Mouse (Mus musculus): ENCODE data around the gene Slc27a2. TPM values are rescaled to one million over a fixed set of nuclear protein-coding genes. Genes with fewer than 3 reads are reported as not detected.
"Not testable (repeated sequence)": the region's sequence is repeated elsewhere in the genome, so short reads cannot be mapped to it uniquely, and the experiment has no call there.

Slc27a2 gene
- polyA plus RNA-seq, 1 experiment from 2014 or later: 63.7 TPM

DNA sequence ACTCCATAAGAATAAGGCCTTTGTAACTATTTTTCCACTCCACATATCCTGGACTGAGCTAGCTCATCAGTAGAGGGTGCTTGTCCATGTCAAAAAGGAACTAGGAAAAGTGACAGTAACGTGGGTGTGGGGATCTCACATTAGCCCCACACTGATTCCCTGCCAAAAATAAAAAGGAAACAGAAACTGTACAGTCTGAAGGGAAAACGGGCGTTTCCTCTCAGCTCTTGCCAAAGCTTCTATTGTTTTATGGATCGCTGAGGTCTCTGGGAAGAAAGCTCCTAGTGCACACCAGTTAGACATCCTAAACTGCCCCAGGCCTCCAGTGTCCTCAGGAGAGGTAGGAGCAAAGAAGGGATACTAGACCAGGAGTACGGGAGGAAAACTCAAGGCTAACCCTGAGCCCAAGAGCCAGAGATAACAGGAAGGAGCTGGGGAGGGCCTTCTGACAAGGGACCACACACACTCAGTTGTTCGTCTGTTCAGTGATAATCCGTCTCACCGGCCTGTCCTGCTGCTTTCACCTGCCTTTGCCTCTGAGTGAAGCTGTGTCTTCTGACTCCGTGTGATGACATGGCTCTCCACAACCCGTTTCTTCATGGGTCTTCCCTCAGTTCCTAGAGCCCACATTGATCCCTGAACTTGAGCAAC, 55.5 kb downstream of the Slc27a2 start:
- WGBS (ENCODE audit: insufficient replicate concordance): 31% methylated on average over 10 of the region's 10 CpGs

GRCm38 (mm10) chr2:126609600-126609999, 57.4 kb downstream of the Slc27a2 start:
- peaks cover 14% of the 10 kb centered on the region for H3K4me1 ChIP-seq (replicated peaks)
- not testable (repeated sequence) for DNase-seq; H3K4me2 ChIP-seq; H3K36me3 ChIP-seq; H3K27me3 ChIP-seq; H3K4me3 ChIP-seq (replicated peaks); H3K9ac ChIP-seq; H3K9me3 ChIP-seq (replicated peaks); ATAC-seq (ENCODE audit: low read depth); H3K27ac ChIP-seq
- WGBS (ENCODE audit: insufficient replicate concordance): 21% methylated on average over 12 of the region's 12 CpGs

More for the DNA sequence above, 55.5 kb downstream of the Slc27a2 start:
- Histone ChIP-seq H3K9ac (no peak overlapping the region), H3K27ac (no peak overlapping the region), H3K4me3 (replicated peaks) (no peak overlapping the region), H3K36me3 (no peaks in the 10 kb centered on the region), H3K27me3 (0 out of 2 replicates have a peak, but pooled peaks cover 2% of the 10 kb centered on the region), H3K4me2 (no peak overlapping the region), H3K4me1 (replicated peaks) (peaks cover 14% of the 10 kb centered on the region), H3K9me3 (replicated peaks) (no peaks in the 10 kb centered on the region)
- no peak for ATAC-seq (ENCODE audit: low read depth)
- DNase-seq: no peak

DNA sequence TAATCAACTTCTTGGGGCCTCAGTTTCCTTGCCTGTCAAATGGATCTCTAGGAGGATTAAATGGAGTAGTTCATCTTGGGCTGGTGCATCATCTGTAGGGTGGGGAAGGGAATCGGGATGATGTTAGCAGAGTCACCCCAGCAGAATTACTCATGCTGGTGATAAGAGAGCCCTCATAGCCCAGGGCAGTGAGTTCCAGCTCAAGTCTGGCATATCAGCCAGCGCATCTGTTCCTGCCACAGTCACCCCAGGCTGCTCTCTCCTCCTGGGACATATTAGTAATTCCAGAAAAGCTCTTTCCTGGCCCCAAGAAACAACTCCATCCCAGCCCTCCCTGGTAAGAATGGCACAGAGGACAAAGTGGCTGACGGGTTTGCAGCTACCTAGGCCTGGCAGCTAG, 63.1 kb downstream of the Slc27a2 start:
- H3K4me3 ChIP-seq (replicated peaks): no peak overlapping the region
- 69% methylated on average over 3 of the region's 3 CpGs for WGBS (ENCODE audit: insufficient replicate concordance)
- no peak overlapping the region for H3K4me2 ChIP-seq
- H3K27ac ChIP-seq: no peak overlapping the region
- ATAC-seq (ENCODE audit: low read depth): no peak
- no peaks in the 10 kb centered on the region for H3K27me3 ChIP-seq
- peaks cover 15% of the 10 kb centered on the region for H3K4me1 ChIP-seq (replicated peaks)
- no peaks in the 10 kb centered on the region for H3K36me3 ChIP-seq
- H3K9ac ChIP-seq: no peak overlapping the region
- no peak for DNase-seq
- no peaks in the 10 kb centered on the region for H3K9me3 ChIP-seq (replicated peaks)

DNA sequence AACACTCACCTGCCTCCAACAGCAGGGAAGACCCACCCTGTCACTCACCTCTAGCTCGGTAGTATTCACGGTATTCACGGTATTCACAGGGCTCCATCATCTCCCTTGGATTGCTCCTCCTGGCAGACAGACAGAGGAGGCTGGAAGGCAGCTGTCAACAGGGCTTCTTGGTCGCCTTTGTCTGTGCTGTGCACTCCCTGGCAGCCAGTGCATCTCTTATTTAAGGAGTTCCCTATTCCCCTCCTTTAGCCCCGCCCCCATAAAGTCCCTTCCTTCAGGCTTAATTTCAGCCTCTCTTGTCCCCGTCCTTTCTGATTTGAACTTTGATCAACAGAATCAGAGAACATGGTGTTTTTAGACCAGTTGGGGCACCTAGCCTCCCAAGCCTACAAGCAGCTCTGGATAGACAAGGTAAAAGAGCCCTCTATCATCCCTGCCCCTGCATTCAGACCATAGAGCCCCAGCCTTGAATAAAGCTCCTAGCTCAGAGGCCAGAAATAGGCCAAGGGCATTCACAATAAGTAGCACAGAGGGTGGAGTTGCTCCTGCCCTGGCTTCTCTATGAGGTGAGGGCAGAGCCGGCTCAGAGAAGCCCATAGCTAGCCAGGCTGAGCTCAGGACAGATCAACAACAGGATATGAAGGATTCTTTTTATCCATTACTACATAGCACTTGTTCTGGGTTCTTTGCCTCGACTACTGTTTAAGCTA, 66.4 kb downstream of the Slc27a2 start:
- H3K9me3 ChIP-seq (replicated peaks): no peaks in the 10 kb centered on the region
- H3K27ac ChIP-seq: peak overlapping the region; percentile 11; the same call in 1 of the 2 replicates
- H3K4me2 ChIP-seq: peak overlapping the region; percentile 33
- 14% methylated on average over 8 of the region's 8 CpGs for WGBS (ENCODE audit: insufficient replicate concordance)
- H3K27me3 ChIP-seq: no peaks in the 10 kb centered on the region
- ATAC-seq (ENCODE audit: low read depth) (no peak), DNase-seq (no peak)
- H3K9ac ChIP-seq: no peak overlapping the region
- H3K36me3 ChIP-seq: no peaks in the 10 kb centered on the region
- peaks cover 15% of the 10 kb centered on the region for H3K4me1 ChIP-seq (replicated peaks)
- H3K4me3 ChIP-seq (replicated peaks): no peak overlapping the region

- Histone ChIP-seq H3K9ac (no peak within 1 kb of the TSS), H3K27me3 (no peaks in the 10 kb centered on the region), H3K9me3 (replicated peaks) (no peaks in the 10 kb centered on the region), H3K4me2 (peak within 1 kb of the TSS; percentile 33), H3K4me3 (replicated peaks) (no peak within 1 kb of the TSS), H3K4me1 (replicated peaks) (peaks cover 15% of the 10 kb centered on the region), H3K36me3 (no peaks in the 10 kb centered on the region), H3K27ac (peak within 1 kb of the TSS; percentile 11; the same call in 1 of the 2 replicates)
- DNase-seq (no peak), ATAC-seq (ENCODE audit: low read depth) (peak; percentile 31; the same call in 1 of the 2 replicates)
- 27% methylated on average over 14 of the region's 14 CpGs for WGBS (ENCODE audit: insufficient replicate concordance)
Observed at GRCm38 (mm10) chr2:126619249-126619704, 67.1 kb downstream of the Slc27a2 start, which contains the start of gene Hdc. Gene Hdc, minus strand, starts transcription at chr2:126619299.

- WGBS (ENCODE audit: insufficient replicate concordance): 49% methylated on average over 2 of the region's 2 CpGs
- no peak overlapping the region for H3K27ac ChIP-seq
- no peaks in the 10 kb centered on the region for H3K27me3 ChIP-seq
- H3K36me3 ChIP-seq: no peaks in the 10 kb centered on the region
- peaks cover 15% of the 10 kb centered on the region for H3K4me1 ChIP-seq (replicated peaks)
- H3K9me3 ChIP-seq (replicated peaks): no peaks in the 10 kb centered on the region
- H3K9ac ChIP-seq: no peak overlapping the region
- DNase-seq: no peak
- no peak overlapping the region for H3K4me3 ChIP-seq (replicated peaks)
- H3K4me2 ChIP-seq: no peak overlapping the region
- no peak for ATAC-seq (ENCODE audit: low read depth)
Observed at GRCm38 (mm10) chr2:126622455-126622854, 70.2 kb downstream of the Slc27a2 start.

- H3K4me3 ChIP-seq (replicated peaks): no peak overlapping the region
- H3K36me3 ChIP-seq: no peaks in the 10 kb centered on the region
- no peak overlapping the region for H3K9ac ChIP-seq
- no peaks in the 10 kb centered on the region for H3K9me3 ChIP-seq (replicated peaks)
- no peak overlapping the region for H3K27ac ChIP-seq
- H3K4me1 ChIP-seq (replicated peaks): peaks cover 15% of the 10 kb centered on the region
- no peak for DNase-seq
- no peak for ATAC-seq (ENCODE audit: low read depth)
- no peak overlapping the region for H3K4me2 ChIP-seq
- no peaks in the 10 kb centered on the region for H3K27me3 ChIP-seq
Observed at GRCm38 (mm10) chr2:126623138-126623537, 70.9 kb downstream of the Slc27a2 start.

- 81% methylated on average over 9 of the region's 9 CpGs for WGBS (ENCODE audit: insufficient replicate concordance)
- peaks cover 16% of the 10 kb centered on the region for H3K36me3 ChIP-seq
- H3K4me2 ChIP-seq: no peak overlapping the region
- H3K9ac ChIP-seq: no peak overlapping the region
- DNase-seq: no peak
- no peak for ATAC-seq (ENCODE audit: low read depth)
- H3K9me3 ChIP-seq (replicated peaks): no peaks in the 10 kb centered on the region
- H3K4me1 ChIP-seq (replicated peaks): no peaks in the 10 kb centered on the region
- no peak overlapping the region for H3K4me3 ChIP-seq (replicated peaks)
- H3K27ac ChIP-seq: no peak overlapping the region
- no peaks in the 10 kb centered on the region for H3K27me3 ChIP-seq
Observed at GRCm38 (mm10) chr2:126628455-126628995, 76.3 kb downstream of the Slc27a2 start.

DNA sequence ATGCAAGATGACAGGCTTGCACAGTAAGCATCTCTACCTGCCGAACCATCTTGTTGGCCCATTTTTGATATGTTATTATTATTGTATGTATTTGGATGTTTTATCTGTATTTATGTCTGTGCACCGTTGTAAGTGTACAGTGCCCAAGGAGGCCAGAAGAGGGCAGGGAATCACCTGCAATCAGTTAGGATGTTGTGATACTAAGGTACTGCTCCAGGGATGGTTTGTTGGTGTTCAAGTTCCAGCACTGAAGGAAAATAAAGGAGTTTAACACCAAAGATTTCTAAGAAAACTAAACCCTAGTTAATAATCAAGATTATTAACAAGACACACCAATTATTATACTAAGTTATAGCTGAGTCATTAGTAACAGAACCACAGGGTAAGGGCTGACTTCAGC, 81.0 kb downstream of the Slc27a2 start:
- Histone ChIP-seq H3K27me3 (no peaks in the 10 kb centered on the region), H3K36me3 (peaks cover 23% of the 10 kb centered on the region), H3K4me2 (no peak overlapping the region), H3K9me3 (replicated peaks) (no peaks in the 10 kb centered on the region), H3K27ac (no peak overlapping the region), H3K4me3 (replicated peaks) (no peak overlapping the region), H3K9ac (no peak overlapping the region), H3K4me1 (replicated peaks) (peaks cover 12% of the 10 kb centered on the region)
- ATAC-seq (ENCODE audit: low read depth): no peak
- DNase-seq: no peak
- 73% methylated on average over 2 of the region's 2 CpGs for WGBS (ENCODE audit: insufficient replicate concordance)

- Histone ChIP-seq H3K4me1 (replicated peaks) (peaks cover 12% of the 10 kb centered on the region), H3K9me3 (replicated peaks) (no peaks in the 10 kb centered on the region; the same call in 1 of the 2 replicates), H3K27me3 (no peaks in the 10 kb centered on the region), H3K4me3 (replicated peaks) (no peak overlapping the region), H3K36me3 (peaks cover 36% of the 10 kb centered on the region), H3K4me2 (no peak overlapping the region), H3K9ac (no peak overlapping the region), H3K27ac (no peak overlapping the region)
- WGBS (ENCODE audit: insufficient replicate concordance): 47% methylated on average over 12 of the region's 12 CpGs
- ATAC-seq (ENCODE audit: low read depth) (peak; percentile 62; the same call in 1 of the 2 replicates), DNase-seq (peak; percentile 12)
Observed at GRCm38 (mm10) chr2:126635939-126636823, 84.0 kb downstream of the Slc27a2 start.
